Mouse (Mus musculus) neural tube, embryonic 11.5 days (tissue): Measurements from ENCODE around the gene Srsf7. TPM values are rescaled to one million over a fixed set of nuclear protein-coding genes. Genes with fewer than 3 reads are reported as not detected.
"Not testable (repeated sequence)": the region's sequence is repeated elsewhere in the genome, so short reads cannot be mapped to it uniquely, and the experiment has no call there.

ENCODE experiments used
- ATAC-seq: fragments of 200-750 bp; cut with Nextera tagmentation; 2 replicates; pipeline ENCODE4 v1.8.0; 2017; ENCODE audit warnings: moderate number of reproducible peaks, mild to moderate bottlenecking, moderate TSS enrichment, moderate library complexity; ENCODE audit not compliant: insufficient read depth, low FRiP score, low TSS enrichment
- DNase-seq: peaks from one replicate; pipeline ENCODE4 v3.0.0-alpha.2; 2015; ENCODE audit warnings: low spot score
- H3K27ac ChIP-seq: fragments of 300-500 bp; sonication (generic); 2 replicates; pipeline ENCODE4 v1.5.1; 2014; ENCODE audit warnings: low read depth, mild to moderate bottlenecking, low read length
- H3K27me3 ChIP-seq: fragments of 300-500 bp; sonication (generic); 2 replicates; pipeline ENCODE4 v1.6.1; 2014; ENCODE audit warnings: mild to moderate bottlenecking, low read length, mixed read lengths; ENCODE audit not compliant: control insufficient read depth, insufficient read depth
- H3K36me3 ChIP-seq: fragments of 300-500 bp; sonication (generic); 2 replicates; pipeline ENCODE4 v1.6.1; 2014; ENCODE audit warnings: mild to moderate bottlenecking, low read length, moderate library complexity, mixed read lengths; ENCODE audit not compliant: control insufficient read depth, insufficient read depth
- H3K4me1 ChIP-seq: fragments of 300-500 bp; sonication (generic); 2 replicates; pipeline ENCODE4 v1.6.1; 2014; ENCODE audit warnings: low read length, mixed read lengths; ENCODE audit not compliant: control insufficient read depth, insufficient read depth
- H3K4me2 ChIP-seq: fragments of 300-500 bp; sonication (generic); 2 replicates; pipeline ENCODE4 v1.6.1; 2014; ENCODE audit warnings: low read depth, mild to moderate bottlenecking, moderate library complexity
- H3K4me3 ChIP-seq: fragments of 300-500 bp; sonication (generic); 2 replicates; pipeline ENCODE4 v1.5.1; 2014; ENCODE audit warnings: low read depth, low read length
- H3K9ac ChIP-seq: fragments of 300-500 bp; sonication (generic); 2 replicates; pipeline ENCODE4 v1.6.1; 2014; ENCODE audit warnings: mild to moderate bottlenecking, low read length
- H3K9me3 ChIP-seq: fragments of 300-500 bp; sonication (generic); 2 replicates; pipeline ENCODE4 v1.6.1; 2016; ENCODE audit warnings: low read length; ENCODE audit not compliant: control insufficient read depth
- WGBS: fragments of 180-500 bp; shearing (Covaris S2); extraction: QIAGEN DNeasy Blood & Tissue Kit; methylation state at CpG from one replicate; pipeline ENCODE4 v1.1.7; 2014; 5-methylcytosine and 5-hydroxymethylcytosine counted together
- polyA plus RNA-seq: library from polyadenylated mRNA; unstranded; fragments of >200 nt; fragmentation: Nextera tagmentation; extraction: Ambion mirVana; gene quantifications from 2 replicates; pipeline ENCODE4 v1.2.1, GENCODE M21; 2014

Gene Srsf7
- polyA plus RNA-seq, 1 experiment from 2014 or later, result 761 TPM

DNA sequence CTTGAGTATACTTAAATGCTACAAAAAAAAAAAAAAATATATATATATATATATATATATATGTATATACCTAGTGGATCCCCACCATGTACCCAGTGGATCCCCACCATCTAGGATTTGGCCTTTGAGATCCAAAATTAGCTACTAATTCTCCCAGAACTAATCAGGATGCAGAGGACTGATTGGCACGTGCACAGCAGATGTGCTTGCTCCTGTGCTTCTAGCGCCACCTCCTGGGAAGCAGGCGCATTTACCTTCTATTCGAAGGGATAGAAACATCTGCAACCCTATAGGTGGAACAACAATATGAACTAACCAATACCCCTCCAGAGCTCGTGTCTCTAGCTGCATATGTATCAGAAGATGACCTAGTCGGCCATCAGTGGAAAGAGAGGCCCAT is 27.1 kb downstream of the Srsf7 start:
- ATAC-seq, result peak; percentile 68
- 0% methylated on average over 6 of the region's 6 CpGs for WGBS
- H3K4me1 ChIP-seq, result no peaks in the 10 kb centered on the region
- no peak overlapping the region for H3K4me2 ChIP-seq
- no peak overlapping the region for H3K9ac ChIP-seq
- peak; percentile 67 for DNase-seq
- no peaks in the 10 kb centered on the region for H3K9me3 ChIP-seq
- H3K27ac ChIP-seq, result no peak overlapping the region
- H3K36me3 ChIP-seq, result no peaks in the 10 kb centered on the region
- no peaks in the 10 kb centered on the region for H3K27me3 ChIP-seq
- H3K4me3 ChIP-seq, result no peak overlapping the region

DNA sequence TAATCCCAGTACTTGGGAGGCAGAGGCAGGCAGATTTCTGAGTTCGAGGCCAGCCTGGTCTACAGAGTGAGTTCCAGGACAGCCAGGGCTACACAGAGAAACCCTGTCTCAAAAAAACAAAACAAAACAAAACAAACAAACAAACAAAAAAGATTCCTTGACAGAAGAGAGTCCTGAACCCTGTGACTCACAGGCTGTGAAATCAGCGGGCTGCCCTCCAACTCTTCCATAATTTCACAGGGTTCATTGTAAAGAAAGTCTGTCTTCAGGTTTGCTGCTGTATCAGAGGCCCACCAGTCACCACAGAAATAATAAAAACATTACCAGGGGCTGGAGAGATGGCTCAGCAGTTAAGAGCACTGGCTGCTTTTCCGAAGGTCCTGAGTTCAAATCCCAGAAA is 28.3 kb downstream of the Srsf7 start:
- H3K4me2 ChIP-seq, H3K9me3 ChIP-seq, H3K36me3 ChIP-seq, H3K4me3 ChIP-seq, DNase-seq, H3K9ac ChIP-seq, H3K4me1 ChIP-seq, H3K27ac ChIP-seq, H3K27me3 ChIP-seq, ATAC-seq: not testable (repeated sequence)
- WGBS, result 92% methylated on average over 3 of the region's 3 CpGs

DNA sequence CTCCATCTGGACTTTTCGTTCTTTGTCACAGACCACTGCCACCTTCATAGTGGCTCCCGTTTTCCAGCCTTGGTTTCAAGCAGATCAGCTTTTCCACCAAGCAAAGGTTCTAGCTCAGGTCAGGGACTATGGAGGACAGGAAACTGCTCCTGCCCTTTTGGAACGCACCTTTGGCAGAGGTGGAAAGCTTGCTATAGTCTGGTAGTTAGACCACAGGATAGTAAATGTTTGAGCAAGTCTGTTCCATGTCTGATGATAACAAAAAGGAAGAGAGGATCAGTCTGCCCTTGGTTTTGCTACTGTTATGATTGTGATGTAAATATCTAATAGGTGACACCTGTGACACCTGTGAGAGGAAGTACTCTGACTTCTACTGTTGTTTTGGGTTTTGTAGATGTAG is 31.1 kb downstream of the Srsf7 start:
- Histone ChIP-seq H3K4me3 (no peak overlapping the region), H3K27ac (no peak overlapping the region), H3K36me3 (no peaks in the 10 kb centered on the region), H3K27me3 (no peaks in the 10 kb centered on the region), H3K4me1 (no peaks in the 10 kb centered on the region), H3K4me2 (no peak overlapping the region), H3K9me3 (no peaks in the 10 kb centered on the region), H3K9ac (no peak overlapping the region)
- DNase-seq (no peak), ATAC-seq (no peak)
- WGBS, result 82% methylated on average over 3 of the region's 3 CpGs

DNA sequence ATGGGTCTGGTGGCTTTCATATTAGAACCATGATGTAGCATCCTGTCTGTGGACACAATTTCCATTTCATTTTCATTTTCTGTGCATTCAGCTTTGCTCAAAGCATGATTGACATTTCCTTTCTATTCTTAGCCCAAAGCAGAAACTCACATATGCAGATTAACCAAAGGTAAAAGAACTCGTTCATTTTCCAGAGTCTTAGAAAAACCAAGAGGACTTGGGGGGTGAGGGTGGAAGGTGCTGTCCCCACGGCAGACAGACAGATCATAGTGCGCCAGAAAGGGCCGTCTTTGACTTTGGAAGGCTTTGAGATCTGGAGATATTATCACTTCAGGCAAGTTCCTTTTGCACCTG is 31.7 kb downstream of the Srsf7 start:
- DNase-seq (no peak), ATAC-seq (no peak)
- Histone ChIP-seq H3K4me3 (no peak overlapping the region), H3K4me1 (no peaks in the 10 kb centered on the region), H3K36me3 (no peaks in the 10 kb centered on the region), H3K27ac (no peak overlapping the region), H3K27me3 (no peaks in the 10 kb centered on the region), H3K9ac (no peak overlapping the region), H3K9me3 (no peaks in the 10 kb centered on the region), H3K4me2 (no peak overlapping the region)
- 85% methylated on average over 4 of the region's 4 CpGs for WGBS

DNA sequence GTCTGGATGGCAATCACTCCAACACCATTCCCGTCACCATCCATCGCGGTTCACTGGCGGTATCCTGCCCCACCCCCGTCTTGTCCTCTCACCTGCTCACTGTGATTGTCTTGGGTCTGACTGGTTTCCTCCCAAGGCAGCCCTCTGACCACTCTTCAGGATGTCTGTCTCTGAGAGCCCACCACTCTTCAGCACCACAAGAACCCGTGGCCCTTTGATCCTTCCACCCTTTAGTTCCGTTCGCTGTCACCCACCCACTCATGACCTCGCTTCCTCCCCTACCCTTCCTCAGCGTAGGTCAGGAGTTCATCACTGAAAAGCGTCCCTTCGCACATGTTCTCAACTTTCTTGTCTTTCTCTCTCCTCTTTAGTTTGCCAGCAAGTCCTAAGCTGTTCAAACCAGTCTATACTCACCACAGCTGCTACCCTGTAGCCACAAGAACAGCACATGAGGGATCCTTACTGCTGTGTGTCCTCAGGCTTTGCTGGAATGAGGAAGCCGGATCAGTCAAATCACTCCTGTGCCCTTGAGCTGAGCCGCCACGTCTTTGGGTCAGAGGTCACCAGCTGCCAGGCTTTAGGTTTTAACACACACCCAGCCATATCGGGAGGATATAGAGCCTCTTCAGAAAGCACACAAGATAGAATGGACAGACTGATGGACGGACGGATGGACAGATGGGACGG is 32.3 kb downstream of the Srsf7 start:
- no peaks in the 10 kb centered on the region for H3K27me3 ChIP-seq
- no peaks in the 10 kb centered on the region for H3K36me3 ChIP-seq
- ATAC-seq (no peak), DNase-seq (no peak)
- WGBS, result 82% methylated on average over 19 of the region's 19 CpGs
- no peak overlapping the region for H3K9ac ChIP-seq
- H3K4me2 ChIP-seq, result no peak overlapping the region
- no peaks in the 10 kb centered on the region for H3K4me1 ChIP-seq
- H3K9me3 ChIP-seq, result no peaks in the 10 kb centered on the region
- H3K4me3 ChIP-seq, result no peak overlapping the region
- no peak overlapping the region for H3K27ac ChIP-seq

DNA sequence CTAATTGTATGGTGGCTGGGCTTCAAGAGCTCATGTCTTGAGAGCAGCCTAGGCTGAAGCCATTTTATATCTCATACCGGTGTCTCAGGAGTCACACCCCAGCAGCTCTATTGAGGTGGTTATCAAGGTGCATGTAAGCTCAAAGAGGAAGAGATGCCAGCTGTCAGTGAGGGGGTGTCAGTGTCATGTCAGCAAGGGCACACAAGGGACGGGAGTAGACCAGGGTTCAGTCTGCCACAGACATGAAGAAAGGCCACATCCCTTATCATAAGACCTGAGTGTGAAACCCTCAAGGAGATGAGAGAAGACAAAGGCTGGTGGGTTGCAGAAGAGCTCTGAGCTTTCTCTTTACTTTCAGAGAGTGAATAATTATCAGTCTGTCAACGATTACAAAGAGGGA is 33.0 kb downstream of the Srsf7 start:
- Histone ChIP-seq H3K4me2 (no peak overlapping the region), H3K4me3 (no peak overlapping the region), H3K9me3 (no peaks in the 10 kb centered on the region), H3K4me1 (no peaks in the 10 kb centered on the region), H3K27ac (no peak overlapping the region), H3K9ac (no peak overlapping the region), H3K36me3 (no peaks in the 10 kb centered on the region), H3K27me3 (no peaks in the 10 kb centered on the region)
- ATAC-seq (no peak), DNase-seq (no peak)
- 88% methylated on average over 3 of the region's 3 CpGs for WGBS

DNA sequence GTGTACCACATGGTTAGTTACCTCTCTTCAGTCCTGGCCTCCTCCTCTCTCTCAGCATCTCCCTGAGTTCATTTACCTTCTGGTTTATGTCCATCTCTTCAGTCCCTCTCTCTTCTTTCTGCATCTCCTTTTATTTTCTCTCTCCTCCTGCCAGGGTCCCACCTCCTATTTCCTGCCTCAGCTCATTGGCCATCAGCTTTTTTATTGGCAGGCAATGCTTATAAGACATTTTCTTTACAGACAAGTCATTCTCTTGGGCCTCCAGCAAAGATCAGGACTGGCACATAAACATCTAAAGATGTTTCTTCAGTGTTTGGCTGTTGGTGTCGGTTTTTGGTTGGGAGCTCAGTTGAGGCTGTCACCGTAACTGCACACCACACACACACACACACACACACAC is 33.4 kb downstream of the Srsf7 start:
- Histone ChIP-seq H3K27me3 (no peaks in the 10 kb centered on the region), H3K4me2 (no peak overlapping the region), H3K36me3 (no peaks in the 10 kb centered on the region), H3K4me1 (no peaks in the 10 kb centered on the region; the same call in 1 of the 2 replicates), H3K9ac (no peak overlapping the region), H3K4me3 (no peak overlapping the region), H3K9me3 (no peaks in the 10 kb centered on the region), H3K27ac (no peak overlapping the region)
- 91% methylated on average over 2 of the region's 2 CpGs for WGBS
- no peak for ATAC-seq
- DNase-seq, result no peak

DNA sequence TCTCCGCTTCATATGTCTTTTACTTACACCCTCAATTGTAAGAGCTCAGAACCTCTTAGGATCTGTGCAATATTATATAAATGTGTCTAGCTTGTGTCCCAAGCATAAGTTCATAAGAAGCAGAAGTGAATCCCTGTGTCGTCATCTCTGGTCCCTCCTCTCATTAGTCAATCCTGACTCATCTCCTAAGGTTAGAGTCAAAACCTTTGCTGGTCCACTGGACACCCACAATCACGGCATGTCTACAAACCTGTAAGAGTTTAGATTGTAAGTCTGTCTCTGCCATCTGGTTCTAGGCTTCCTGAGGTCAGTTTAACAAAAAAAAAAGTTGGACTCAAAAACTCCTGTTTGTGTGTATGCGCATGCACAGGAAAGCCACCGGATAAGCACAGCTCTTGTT is 34.3 kb downstream of the Srsf7 start:
- DNase-seq (no peak), ATAC-seq (no peak)
- WGBS, result 92% methylated on average over 5 of the region's 5 CpGs

DNA sequence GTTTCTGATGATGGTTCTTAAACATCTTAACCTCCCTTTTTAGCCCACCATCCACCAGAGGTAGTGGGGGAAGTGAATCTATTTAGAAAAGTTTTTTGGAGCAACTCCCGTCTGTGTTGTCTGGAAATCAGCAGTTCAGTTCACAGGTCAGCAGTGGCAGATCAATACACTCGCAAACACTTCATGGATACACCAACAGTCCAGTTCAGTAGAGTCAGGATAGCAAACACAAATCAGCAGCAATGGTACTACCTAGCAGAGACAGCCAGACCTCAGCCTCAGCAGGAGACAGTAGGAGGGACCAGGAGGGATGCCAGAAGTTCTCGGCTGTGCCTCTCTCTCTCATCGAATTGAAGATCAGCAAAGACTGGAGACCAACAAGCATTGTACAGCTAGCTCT is 35.2 kb downstream of the Srsf7 start:
- DNase-seq (no peak), ATAC-seq (no peak)
- Histone ChIP-seq H3K9me3 (no peaks in the 10 kb centered on the region), H3K4me1 (peaks cover 10% of the 10 kb centered on the region), H3K36me3 (no peaks in the 10 kb centered on the region), H3K27me3 (no peaks in the 10 kb centered on the region), H3K9ac (no peak overlapping the region), H3K4me3 (no peak overlapping the region), H3K4me2 (no peak overlapping the region), H3K27ac (no peak overlapping the region)
- 92% methylated on average over 4 of the region's 4 CpGs for WGBS

More for the DNA sequence above, 34.3 kb downstream of the Srsf7 start:
- Histone ChIP-seq H3K27me3 (no peaks in the 10 kb centered on the region), H3K4me3 (no peak overlapping the region), H3K9ac (no peak overlapping the region), H3K9me3 (no peaks in the 10 kb centered on the region), H3K36me3 (no peaks in the 10 kb centered on the region), H3K27ac (no peak overlapping the region), H3K4me1 (peaks cover 7% of the 10 kb centered on the region), H3K4me2 (no peak overlapping the region)
